Mouse (Mus musculus): ENCODE measurements around the gene Adssl1. TPM values are rescaled to one million over a fixed set of nuclear protein-coding genes. Genes with fewer than 3 reads are reported as not detected.

Adssl1 gene
- polyA plus RNA-seq, 1 experiment: not detected

DNA sequence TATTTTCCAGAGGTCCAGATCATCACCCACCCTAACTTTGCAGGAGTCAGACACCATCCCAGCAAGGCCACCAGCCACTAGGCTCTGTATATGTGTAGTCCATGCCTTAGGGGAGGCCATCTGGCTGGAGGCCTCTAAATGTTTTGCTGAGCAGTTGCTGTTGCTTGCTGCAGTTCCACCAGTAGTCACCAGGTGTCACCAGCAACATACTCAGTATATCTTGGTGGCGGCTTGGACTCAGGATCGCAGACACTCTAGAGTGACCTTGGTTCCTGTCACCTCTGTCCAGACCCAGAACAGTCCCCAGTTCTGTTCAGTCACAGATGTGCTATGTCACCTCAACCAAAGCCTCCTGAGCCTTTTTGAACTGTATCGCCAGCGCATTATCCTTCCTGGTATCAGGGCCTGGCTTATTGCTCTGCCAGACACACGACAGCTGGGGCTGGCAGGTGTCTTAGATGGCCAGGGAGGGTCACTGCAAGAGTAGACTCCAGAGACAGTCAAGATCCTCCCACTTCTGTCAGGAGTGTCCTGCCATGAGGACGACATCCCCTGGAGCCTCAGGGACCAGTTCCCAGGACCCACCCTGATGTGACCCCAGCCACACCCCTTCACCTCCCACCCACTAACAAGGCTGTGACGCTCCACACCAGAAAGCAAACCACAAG is 33.4 kb downstream of the Adssl1 start:
- no peak for TF ChIP-seq GATA1 (IDR thresholded peaks at IDR 0.05; ENCODE audit: low read length)

DNA sequence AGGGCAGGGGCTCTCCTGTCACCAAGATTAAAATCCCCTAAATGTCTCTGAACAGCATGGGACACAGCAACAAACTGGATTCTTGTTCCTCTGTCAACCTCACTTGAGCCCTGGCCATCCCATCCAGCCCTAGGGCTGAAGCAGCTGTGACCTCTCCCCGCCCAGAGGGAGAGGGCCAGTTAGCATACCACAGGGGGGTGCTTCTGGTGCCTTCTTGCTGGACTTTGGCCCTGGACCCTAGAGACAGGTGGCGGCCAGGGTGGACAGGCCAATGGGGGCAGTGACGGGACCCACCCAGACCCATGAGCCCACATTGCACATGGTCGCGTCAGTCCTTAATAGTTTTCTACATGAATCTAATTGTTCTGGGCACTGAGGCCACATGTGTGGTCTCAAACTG is 34.2 kb downstream of the Adssl1 start:
- TF ChIP-seq GATA1 (IDR thresholded peaks at IDR 0.05; ENCODE audit: low read length): no peak

DNA sequence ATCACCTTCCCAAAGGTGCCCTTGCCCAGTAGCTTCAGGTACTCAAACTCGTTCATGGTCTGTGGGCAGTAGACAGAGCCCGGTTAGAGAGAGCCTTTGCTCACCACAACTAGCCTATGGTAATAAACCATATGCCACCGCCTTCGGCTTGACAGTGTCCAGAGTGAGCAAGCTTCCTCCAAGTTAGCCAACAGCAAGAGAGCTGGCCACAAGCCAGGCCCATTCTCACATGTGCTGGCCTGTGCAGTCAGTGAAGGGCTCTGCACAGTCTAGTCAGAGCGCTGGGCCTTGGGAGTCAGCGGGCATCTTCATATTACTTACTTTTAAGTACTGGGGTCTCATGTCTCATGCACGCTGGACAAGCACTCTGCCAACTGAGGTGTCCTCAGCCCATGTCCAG is 38.8 kb downstream of the Adssl1 start:
- no peak for TF ChIP-seq GATA1 (IDR thresholded peaks at IDR 0.05; ENCODE audit: low read length)

DNA sequence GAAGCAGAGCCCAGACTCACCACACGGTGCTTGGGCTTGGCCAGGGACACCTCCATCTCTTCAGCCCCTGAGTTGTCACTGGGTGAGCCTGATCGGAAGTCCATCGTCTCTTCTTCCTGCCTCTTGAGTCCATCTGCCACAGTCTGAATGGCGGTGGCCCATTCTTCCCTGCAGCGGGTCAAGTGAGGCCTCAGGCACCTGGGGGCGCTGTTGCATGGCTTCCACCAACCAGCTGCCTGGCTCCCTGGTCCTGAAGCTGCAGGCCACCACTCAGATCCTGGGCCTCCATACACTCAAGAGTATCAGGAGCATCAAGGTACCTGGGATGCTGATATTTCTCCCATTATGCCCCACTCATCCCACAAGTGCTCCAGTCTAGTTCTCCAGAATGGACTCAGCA is 39.3 kb downstream of the Adssl1 start:
- TF ChIP-seq GATA1 (IDR thresholded peaks at IDR 0.05; ENCODE audit: low read length): no peak

DNA sequence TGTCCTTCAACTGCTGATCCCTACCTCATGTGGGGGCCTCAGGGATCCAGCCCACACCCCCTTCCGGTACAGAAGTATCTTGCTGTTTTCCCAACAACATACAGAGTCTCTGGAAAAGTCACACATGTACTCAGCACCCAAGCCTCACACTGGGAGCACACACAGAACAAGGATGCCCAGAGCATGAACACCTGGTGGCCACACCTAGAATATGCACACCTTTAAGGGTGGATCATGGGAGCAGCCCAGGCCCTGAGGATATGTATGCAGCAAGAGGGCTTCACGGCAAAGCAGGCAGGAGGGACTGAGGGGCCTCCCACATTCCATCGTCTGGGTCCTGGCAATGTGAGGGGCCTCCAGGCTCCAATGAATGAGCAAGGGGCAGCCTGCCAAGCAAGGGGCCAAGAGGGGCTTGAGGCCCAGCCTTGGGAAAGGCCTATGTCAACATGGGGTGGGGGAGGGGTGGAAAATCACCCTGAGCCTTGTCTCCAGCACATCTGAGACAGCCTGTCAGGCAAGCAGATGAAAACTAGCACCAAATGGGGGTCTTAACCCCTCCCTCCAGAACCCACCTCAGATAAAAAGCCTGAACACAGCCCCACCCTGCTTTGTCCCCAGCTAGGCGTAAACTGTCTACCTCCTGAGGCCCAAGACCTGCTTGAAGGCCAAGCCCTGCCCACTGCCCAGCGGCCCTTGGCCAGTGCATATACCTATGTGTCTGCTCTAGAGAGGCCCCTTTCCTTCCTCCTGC is 40.9 kb downstream of the Adssl1 start:
- no peak for TF ChIP-seq GATA1 (IDR thresholded peaks at IDR 0.05; ENCODE audit: low read length)

DNA sequence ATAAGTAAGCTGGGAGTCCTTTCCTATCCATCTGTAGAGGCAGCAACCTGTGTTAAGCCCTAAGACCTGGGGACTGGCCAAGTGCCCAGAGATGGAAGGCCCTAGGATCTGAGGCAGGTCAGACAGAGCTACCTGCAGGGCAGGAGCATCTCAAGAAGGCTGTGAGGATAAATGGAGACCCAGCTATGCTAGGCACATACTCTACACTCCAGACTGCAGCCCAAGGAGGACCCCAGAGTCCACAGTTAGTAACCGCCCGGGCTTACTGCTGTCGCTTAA is 41.4 kb downstream of the Adssl1 start:
- no peak for TF ChIP-seq GATA1 (IDR thresholded peaks at IDR 0.05; ENCODE audit: low read length)

DNA sequence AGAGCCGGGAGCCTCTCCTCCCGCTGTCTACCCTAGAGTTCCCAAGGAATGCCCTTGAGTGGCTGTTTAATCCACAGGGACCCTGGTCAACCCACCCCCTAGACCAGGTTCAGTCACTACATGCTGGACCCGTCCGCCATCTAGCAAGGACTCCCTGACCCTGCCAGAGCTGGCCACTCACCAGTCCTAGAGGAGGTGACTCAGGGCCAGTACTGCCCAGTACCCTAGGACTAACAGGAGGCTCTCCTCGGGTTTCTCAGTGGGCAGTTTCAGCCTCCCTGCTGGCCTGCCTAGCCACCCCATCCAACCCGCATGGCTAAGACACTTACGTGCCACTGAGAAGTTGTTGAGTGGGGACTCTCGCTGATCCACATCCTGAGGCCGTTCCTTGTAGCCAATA is 42.0 kb downstream of the Adssl1 start:
- TF ChIP-seq GATA1 (IDR thresholded peaks at IDR 0.05; ENCODE audit: low read length): no peak

DNA sequence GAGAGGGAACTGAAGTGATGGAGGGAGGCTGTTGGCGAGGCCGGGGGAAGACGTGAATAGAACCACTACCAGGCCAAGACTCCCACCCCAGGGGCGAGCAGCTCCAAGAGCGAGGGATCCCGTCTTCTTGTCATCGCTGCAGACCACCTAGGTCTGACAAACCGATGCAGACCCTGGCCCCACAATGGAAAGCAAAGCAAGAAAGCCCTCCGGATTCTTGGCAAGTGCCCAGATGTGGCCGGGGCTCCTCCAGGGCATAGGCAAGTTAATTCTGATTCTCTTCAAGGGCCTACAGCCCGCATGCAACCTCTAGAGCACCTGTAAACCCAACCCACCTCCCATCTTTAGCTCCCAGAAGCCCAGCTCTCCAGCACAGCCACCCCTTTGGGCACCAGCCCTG is 43.5 kb downstream of the Adssl1 start:
- TF ChIP-seq GATA1 (IDR thresholded peaks at IDR 0.05; ENCODE audit: low read length): no peak

DNA sequence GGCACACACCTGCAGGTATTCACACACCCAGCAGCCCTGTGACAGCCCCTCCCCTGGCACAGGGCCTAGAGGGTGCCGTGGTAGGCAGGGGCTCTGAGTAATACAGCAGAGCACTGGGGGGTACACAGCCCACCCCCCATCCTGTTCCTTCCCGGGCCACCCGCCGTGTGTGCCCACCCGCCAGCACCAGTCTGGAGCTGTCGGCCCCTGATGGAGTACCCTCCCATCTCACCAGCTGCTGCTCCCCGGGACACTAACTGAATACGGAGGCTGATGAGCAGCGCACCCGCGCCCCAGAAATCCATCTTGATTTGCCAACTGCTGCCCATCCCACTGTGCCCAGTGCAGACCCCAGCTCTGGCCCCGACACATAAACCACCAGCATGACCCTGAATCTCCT is 43.9 kb downstream of the Adssl1 start:
- no peak for TF ChIP-seq GATA1 (IDR thresholded peaks at IDR 0.05; ENCODE audit: low read length)

DNA sequence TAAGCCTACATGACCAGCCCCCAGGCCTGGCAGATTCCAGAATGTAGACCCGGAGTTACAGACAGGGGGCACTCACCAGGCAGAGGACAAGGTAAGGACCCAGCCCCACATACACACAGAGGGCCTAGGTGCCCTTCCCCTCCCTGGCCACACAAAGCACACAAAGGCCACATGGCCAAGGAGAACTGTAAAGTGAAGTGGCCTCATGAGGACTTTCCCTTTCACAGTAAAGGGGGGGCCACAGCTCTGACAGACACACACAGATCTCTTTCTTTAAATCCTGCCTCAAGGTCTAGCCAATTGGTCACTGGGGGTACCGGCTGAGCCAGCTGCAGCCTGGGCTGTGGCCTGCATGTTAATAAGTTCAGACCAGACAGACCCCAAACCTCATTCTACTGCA is 44.3 kb downstream of the Adssl1 start:
- no peak for TF ChIP-seq GATA1 (IDR thresholded peaks at IDR 0.05; ENCODE audit: low read length)

DNA sequence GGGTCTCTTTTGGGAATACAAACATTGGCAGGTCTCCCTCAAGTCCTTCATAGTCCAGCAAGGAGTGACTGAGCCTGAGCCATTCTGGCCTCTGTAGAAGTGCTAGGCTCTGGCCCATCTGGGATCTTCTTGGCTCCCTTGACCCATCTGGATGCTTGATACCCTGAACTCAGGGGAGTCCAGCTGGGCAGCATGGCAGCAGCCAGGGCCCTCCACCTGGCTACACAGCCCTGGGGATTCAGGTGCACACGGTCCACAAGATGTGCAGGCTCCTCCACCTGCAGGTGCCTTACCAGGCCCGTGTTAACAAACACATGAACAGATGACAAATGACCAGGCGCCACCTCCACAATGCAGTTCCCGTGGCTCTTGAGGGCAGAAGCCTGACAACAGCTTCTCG is 44.8 kb downstream of the Adssl1 start:
- TF ChIP-seq GATA1 (IDR thresholded peaks at IDR 0.05; ENCODE audit: low read length): no peak

DNA sequence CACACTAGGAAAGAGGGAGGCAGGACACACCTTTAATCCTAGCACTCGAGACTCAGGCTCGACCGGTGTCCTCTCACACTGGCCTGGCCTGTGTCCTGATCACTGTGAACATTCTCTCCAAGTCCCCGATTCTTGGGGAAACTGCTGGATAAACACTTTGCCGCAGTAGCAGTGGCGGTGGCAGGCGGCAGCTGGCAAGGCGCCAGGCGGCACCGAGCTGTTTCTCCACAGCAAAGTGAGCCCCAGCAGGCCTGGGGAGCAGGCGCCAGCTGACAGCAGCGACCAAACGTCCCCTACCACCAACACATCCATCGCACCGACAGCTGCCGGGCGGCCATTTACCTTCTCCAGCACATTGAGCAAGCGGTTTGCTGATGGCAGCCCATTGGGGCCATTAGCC is 45.6 kb downstream of the Adssl1 start:
- TF ChIP-seq GATA1 (IDR thresholded peaks at IDR 0.05; ENCODE audit: low read length): no peak

DNA sequence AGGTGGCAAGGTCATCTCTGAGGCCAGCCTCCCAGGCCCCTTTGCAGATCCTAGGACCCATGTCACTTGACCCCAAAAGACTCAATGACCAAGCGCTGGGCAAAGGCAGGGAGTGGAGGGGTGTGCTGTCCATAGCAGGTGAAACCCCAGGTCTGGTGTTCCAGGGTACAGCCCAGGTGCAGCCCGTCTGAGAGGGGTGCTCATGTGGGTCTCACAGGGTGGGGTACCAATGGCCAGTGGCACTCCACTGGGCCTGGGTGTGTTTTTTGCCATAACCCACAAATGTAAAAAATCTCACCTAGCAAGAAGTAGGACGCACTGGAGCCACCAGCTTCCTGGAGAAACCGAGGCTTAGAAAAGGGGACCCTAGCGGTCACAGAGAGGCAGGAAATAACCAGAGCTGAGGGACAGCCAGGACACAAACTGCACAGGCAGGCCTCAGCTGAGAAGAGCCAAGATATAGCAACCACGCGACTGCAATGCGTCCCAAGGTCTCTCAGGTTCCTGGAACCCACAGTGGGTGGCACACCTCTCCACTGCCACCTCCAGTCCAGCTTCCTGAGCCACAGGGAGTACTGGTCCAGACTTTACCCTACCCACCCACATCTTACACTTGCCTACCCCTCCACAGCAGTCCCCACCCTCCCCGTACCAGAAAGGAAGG is 46.2 kb downstream of the Adssl1 start:
- no peak for TF ChIP-seq GATA1 (IDR thresholded peaks at IDR 0.05; ENCODE audit: low read length)

DNA sequence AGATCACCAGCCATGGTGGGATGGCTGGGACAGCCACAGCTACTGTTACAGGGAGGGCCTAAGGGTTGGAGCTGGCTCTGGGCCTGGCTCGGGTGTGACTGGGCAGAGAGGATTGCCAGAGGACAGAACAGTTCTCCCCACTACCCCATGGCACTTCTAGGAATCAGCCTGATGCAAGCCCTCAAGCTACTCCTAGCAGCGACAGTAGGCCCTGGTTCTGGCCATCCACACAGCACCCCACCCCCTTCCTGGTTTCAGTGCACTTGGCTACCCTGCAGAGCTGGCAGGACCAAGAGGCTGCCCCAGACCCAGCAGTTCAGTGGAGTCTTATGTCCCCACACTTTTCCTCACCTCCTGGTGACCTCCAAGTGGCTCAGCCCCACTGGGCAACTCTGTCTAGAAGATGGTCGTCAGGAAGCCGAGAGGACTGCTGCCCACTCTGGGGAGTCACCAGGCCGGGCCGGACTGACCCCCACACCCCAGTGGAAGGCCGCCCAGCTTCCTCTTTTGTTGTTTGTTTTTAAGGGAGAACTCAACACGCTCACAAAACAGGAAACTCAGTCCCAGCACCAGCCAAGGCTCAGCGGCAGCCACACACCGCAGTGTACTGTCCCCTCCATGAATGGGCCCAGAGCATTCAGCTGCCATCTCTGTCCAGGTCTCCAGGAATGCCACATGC is 47.9 kb downstream of the Adssl1 start:
- no peak for TF ChIP-seq GATA1 (IDR thresholded peaks at IDR 0.05; ENCODE audit: low read length)

DNA sequence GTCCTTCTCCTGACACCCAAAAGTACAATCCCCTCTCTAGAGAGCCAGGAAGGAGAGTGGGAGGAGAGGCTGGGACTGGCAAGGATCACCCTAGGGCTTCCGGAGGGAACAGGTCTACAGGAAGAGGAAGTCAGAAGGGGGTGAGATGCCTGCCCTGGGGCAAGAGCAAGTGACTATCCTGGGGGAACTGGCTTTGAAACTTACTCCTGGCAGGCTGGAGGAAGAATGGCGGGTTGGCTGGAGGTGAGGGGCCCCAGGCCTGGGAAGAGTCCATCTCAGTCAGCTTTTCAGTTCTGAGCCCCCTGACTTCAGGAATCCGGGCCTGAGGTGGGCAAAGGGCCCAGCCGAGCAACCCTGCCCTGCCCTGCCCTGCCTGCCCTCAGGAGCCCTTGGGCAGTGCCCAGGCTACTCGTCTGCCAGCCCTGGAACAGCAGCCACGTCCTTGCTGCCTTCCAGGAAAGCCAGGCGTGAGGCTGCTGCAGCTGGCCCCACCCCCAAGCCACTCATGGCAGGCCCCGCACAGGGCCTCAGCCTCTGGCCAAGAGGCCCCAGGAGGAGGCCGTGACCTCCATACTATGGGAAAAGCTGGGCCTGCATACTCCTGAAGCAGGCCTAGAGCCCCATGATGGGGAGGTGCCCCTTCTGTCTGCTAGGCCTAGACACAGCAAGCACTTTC is 51.0 kb downstream of the Adssl1 start:
- no peak for TF ChIP-seq GATA1 (IDR thresholded peaks at IDR 0.05; ENCODE audit: low read length)

DNA sequence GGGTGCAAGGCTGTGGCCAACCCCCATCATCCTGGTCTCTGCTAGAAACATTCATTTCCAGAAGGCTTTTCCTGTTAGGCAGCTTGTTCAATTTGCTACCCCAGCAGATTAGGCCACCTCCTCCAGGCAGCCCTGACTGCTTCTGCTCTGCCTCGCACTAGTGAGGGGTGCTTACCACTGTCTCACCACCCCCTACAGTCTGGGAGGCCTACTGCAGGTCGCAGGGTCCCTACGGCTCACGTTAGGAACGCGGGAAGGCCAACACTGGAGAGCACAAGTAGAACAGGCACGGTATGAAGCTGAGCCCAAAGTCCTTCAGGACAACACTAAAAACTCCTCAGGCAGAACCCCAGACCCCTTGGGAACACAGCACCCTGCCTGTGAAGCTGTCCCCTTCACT is 52.0 kb downstream of the Adssl1 start:
- TF ChIP-seq GATA1 (IDR thresholded peaks at IDR 0.05; ENCODE audit: low read length): no peak

Data from G1E-ER4 (cell line).